Mouse (Mus musculus) spleen, adult 2 months (tissue): Measurements from ENCODE around the gene D230025D16Rik.

Experiments
- CTCF ChIP-seq: fragments of 200-500 bp; IDR thresholded peaks from 2 replicates; pipeline ENCODE4 v1.5.1; 2011; ENCODE audit warnings: mild to moderate bottlenecking, inconsistent platforms; ENCODE audit not compliant: insufficient read depth, insufficient read length, insufficient replicate concordance; ENCODE audit errors: extremely low read depth
- POLR2A ChIP-seq: fragments of 200-500 bp; IDR thresholded peaks from 2 replicates; pipeline ENCODE4 v1.6.1; 2011; ENCODE audit warnings: low read depth, low read length, inconsistent platforms

- TF ChIP-seq CTCF: no peak
- no peak for TF ChIP-seq POLR2A
Measured at GRCm38 (mm10) chr8:105260371-105261099, 35.6 kb downstream of the D230025D16Rik start.
